Mouse (Mus musculus) bone marrow, adult 2 months (tissue): ENCODE measurements around the gene Sgsm3. TPM values are rescaled to one million over a fixed set of nuclear protein-coding genes. Genes with fewer than 3 reads are reported as not detected.

Source experiments
- H3K27ac ChIP-seq: fragments of 200-500 bp; 2 replicates; pipeline ENCODE4 v1.5.1; 2012; ENCODE audit warnings: low read depth, mild to moderate bottlenecking, control low read depth, inconsistent platforms, low read length; ENCODE audit not compliant: control insufficient read depth, poor library complexity, insufficient read depth
- H3K4me1 ChIP-seq: fragments of 200-500 bp; 2 replicates; pipeline ENCODE4 v1.6.1; 2011; ENCODE audit warnings: low read length; ENCODE audit not compliant: control insufficient read depth, insufficient read depth
- H3K4me3 ChIP-seq: fragments of 200-500 bp; replicated peaks from 2 replicates; pipeline ENCODE3; 2011; ENCODE audit warnings: mild to moderate bottlenecking, low read depth, low read length, control low read depth; ENCODE audit not compliant: control insufficient read depth
- CTCF ChIP-seq: fragments of 200-500 bp; IDR thresholded peaks from 2 replicates; pipeline ENCODE4 v1.5.1; 2011; ENCODE audit warnings: low read length, control low read depth; ENCODE audit not compliant: control insufficient read depth, insufficient read depth
- POLR2A ChIP-seq: fragments of 200-500 bp; IDR thresholded peaks from 2 replicates; pipeline ENCODE4 v1.6.1; 2011; ENCODE audit warnings: low read depth, mild to moderate bottlenecking, control low read depth, low read length, borderline replicate concordance; ENCODE audit not compliant: control insufficient read depth
- WGBS: fragments of 180-500 bp; shearing (Covaris S2); methylation state at CpG from one replicate; pipeline ENCODE4 v1.1.7; 2018; 5-methylcytosine and 5-hydroxymethylcytosine counted together
- polyA plus RNA-seq: library from polyadenylated mRNA; stranded (reverse); fragments of >200 nt; gene quantifications from 2 replicates; pipeline ENCODE4 v1.2.4, GENCODE M21; 2011; ENCODE audit warnings: low replicate concordance; ENCODE audit not compliant: missing spikeins, insufficient read depth, insufficient read length

Gene Sgsm3
- polyA plus RNA-seq, 1 experiment: 8.3 TPM

DNA sequence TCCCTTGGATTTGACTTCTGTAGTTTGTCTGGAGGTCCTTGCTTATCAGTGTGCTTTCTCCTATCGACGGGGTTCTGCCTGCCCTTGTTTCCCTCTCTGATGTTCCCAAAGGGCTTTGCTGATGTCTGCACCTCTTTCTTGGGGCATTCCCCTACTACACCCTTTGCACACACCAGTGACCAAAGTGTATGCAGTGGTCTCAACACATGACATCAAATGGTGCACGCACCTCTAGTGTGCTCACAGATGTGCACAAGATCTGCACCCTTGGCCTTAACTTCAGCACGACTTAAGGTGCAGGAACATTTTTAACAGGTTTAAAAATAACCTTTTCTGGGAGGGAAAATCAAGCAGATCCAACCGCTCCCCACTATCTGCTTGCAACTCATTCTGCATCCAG lies 38.2 kb upstream of the Sgsm3 start:
- no peak for TF ChIP-seq POLR2A
- no peak for TF ChIP-seq CTCF
- Histone ChIP-seq H3K4me1 (no peaks in the 10 kb centered on the region; the same call in 1 of the 2 replicates), H3K4me3 (no peak overlapping the region), H3K27ac (no peak overlapping the region)
- 78% methylated on average over 5 of the region's 5 CpGs for WGBS

DNA sequence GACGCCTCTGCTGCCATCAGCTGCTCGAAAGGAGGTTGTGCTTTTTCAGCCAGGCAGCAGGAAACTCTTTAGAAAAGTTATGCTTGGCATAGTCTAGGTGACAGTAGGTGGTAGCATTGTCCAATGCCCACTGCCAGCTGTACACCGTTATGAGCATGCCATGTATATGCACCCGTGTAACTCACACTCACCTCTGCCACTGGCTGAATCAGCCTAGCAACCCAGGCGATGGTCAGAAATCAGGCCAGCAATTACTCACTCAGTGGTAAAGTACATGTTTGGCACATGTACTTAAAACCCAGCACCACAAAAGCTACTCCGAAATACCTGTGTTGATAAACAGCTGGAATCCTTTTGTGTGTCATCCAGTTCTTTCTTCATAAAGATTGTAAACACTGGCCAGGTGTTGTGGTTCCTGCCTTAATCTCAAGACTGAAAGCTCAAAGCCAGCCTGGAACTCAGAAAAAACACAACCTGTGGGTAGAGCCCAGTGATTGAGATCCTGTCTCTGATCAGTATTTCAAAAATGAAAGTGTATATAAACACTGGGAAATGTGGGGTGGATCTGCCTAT lies 36.0 kb upstream of the Sgsm3 start:
- H3K4me1 ChIP-seq: no peaks in the 10 kb centered on the region
- WGBS: 89% methylated on average over 6 of the region's 6 CpGs
- no peak overlapping the region for H3K27ac ChIP-seq
- H3K4me3 ChIP-seq: no peak overlapping the region
- no peak for TF ChIP-seq CTCF
- no peak for TF ChIP-seq POLR2A

DNA sequence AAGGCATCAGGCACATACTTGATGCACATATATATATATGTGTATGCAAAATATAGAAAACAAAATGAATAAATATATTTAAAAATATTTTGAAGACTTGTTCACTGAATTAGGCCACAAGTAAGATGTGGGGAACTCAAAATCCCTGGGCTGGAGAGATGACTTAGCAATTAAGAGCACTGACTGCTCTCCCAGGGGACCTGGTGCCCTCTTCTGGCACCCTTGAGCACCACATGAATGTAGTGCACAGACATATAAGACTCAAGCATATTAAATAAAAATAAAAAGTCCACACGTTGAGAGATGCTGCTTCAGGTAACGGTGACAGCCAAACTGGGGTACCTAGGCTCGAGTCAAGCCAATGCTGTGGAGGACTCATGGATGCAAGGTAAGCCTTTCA lies 31.7 kb upstream of the Sgsm3 start:
- Histone ChIP-seq H3K4me1 (peaks cover 5% of the 10 kb centered on the region; the same call in 1 of the 2 replicates), H3K27ac (no peak overlapping the region), H3K4me3 (no peak overlapping the region)
- TF ChIP-seq CTCF: peak; percentile 72
- TF ChIP-seq POLR2A: no peak
- 16% methylated on average over 3 of the region's 3 CpGs for WGBS

DNA sequence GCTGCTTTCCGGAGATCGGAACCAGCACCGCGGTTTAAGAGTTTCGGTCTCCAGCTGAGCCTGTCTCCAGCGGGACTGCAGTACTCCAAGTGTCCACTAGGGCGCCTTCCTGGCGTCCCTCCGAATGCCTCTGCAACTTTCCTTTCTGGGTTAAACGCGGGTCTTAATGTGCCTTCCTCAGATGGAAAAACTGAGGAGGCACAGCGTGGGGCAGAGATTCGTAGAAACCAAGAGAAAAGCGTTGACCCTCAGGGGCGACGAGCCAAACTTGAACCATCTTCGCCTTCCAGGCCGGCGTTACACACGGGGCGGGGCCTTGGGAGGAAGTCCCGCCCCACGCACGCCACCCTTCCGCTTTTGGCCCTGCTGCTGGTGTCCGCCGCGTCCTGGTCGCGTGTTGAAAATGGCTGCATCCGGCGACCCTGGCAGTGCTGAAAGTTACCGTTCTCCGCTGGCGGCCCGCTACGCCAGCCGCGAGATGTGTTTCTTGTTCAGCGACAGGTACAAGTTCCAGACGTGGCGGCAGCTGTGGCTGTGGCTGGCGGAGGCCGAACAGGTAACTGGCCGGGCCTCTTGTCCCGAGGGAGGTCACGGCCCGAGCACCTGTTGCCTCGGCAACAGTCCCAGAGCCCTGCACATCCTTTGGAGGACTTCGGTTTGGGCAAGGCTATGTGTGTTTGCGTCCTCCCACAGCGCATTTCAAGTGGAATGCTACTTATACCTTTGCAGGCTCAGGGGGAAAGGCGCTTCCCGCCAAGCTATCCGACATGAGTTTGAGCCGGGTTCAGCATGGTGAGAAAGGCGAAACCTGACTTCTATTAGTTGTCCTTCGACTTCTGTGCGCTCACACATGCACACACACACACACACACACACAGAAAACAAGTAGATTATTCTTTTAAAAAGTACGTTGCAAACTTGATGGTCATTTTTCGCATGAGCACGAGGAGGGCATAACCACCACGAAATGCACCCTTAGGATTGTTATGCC lies 29.1 kb upstream of the Sgsm3 start, which contains the start of gene Adsl:
Gene Adsl (plus strand): TSS at position 346 of the 991 bp plus-strand sequence.
- H3K4me3 ChIP-seq: peak within 1 kb of the TSS; percentile 92
- TF ChIP-seq POLR2A (peak; percentile 74; the same call in 1 of the 2 replicates), CTCF (peak; percentile 76)
- H3K27ac ChIP-seq: peak within 1 kb of the TSS; percentile 67

DNA sequence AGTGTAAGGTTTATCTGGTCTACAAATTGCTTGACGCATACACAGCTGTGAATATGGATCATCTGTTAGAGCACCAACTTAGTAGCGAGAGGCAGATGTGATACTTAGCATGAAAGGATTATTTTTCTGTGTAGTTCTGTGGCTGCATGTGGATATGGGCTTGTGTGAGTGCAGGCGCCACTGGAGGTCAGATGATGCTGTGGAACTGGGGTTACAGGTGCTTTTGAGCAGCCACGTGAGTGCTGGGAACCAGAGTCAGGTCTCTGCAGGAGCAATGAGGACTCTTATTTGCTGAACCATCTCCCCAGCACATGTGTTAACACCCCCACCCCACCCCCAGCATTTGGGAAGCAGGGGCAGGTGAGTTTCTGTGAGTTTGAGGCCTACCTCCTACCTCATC lies 28.1 kb upstream of the Sgsm3 start:
- H3K4me3 ChIP-seq: peak overlapping the region; percentile 92
- TF ChIP-seq CTCF (no peak), POLR2A (no peak)
- peaks cover 5% of the 10 kb centered on the region; the same call in 1 of the 2 replicates for H3K4me1 ChIP-seq
- 32% methylated on average over 4 of the region's 4 CpGs for WGBS
- no peak overlapping the region for H3K27ac ChIP-seq

More for the DNA sequence above, 29.1 kb upstream of the Sgsm3 start, which contains the start of gene Adsl:
- peaks cover 5% of the 10 kb centered on the region; the same call in 1 of the 2 replicates for H3K4me1 ChIP-seq
- WGBS: under 1% methylated on average over 63 of the region's 63 CpGs

DNA sequence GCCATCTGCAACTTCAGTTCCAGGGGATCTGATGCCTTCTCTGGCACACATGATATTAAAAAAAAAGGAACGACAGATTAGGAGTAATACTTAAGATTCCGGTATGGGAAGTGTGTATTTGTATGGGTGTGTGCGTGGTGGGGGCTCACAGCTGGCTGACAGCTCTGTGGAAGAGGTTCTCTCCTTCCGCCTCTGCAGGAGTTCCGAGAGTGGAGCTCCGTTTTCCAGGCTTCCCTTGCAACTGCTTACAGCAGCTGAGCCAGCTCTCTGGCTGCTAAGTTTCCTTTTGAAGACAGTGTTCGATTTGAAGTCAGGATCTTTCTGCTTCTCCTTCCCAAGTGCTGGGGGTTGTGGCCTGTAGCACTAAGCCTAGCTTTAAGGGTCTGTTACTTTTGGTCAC lies 27.5 kb upstream of the Sgsm3 start:
- H3K4me1 ChIP-seq: peaks cover 5% of the 10 kb centered on the region; the same call in 1 of the 2 replicates
- TF ChIP-seq POLR2A (no peak), CTCF (no peak)
- WGBS: 74% methylated on average over 7 of the region's 7 CpGs
- H3K27ac ChIP-seq: no peak overlapping the region
- no peak overlapping the region for H3K4me3 ChIP-seq

DNA sequence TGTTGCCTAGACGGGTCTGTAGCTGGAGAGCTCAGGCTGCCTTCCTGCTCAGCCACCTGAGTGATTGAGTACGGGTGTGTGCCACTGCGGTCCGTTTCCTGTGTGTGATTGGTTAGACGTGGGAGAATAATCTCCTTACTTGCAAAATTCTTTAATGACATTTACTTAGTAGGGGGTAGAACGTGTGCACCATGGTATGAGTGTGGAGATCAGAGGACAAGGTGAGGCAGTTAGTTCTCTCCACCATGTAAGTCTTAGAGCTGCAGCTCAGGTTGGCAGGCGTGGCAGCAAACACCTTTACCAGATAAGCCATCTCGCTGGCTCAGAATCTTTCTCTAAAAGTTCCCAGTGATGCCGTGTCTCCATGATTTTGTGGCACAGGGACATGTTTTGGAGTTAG lies 23.6 kb upstream of the Sgsm3 start:
- TF ChIP-seq CTCF (no peak), POLR2A (no peak)
- H3K4me3 ChIP-seq: no peak overlapping the region
- WGBS: 84% methylated on average over 9 of the region's 9 CpGs
- no peak overlapping the region for H3K27ac ChIP-seq
- peaks cover 5% of the 10 kb centered on the region; the same call in 1 of the 2 replicates for H3K4me1 ChIP-seq

DNA sequence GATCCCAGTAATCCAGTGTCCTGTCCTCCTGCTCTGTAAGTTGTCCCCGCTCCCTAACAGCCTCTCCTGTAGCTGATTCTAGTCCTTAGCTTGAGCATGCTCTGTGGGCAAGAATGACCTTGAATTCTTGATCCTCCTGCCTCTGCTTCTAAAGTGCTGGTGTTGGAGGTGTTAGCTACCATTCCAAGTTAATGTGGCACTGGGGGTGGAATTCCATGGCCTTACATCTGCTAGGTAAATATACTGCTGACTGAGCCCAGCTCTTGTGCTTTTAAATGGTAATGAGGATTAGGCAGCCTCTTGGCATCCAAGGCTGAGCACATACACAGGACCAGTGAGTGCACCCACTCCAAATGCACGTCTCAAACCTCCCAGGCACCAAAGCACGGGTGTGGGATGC lies 22.7 kb upstream of the Sgsm3 start:
- Histone ChIP-seq H3K27ac (no peak overlapping the region), H3K4me3 (no peak overlapping the region), H3K4me1 (no peaks in the 10 kb centered on the region)
- no peak for TF ChIP-seq POLR2A
- TF ChIP-seq CTCF: no peak
- WGBS: 90% methylated on average over 3 of the region's 3 CpGs
